Mouse (Mus musculus) olfactory bulb, adult 2 months (tissue): ENCODE results near the gene E130114P18Rik.

Experiments used
- CTCF ChIP-seq: fragments of 200-500 bp; IDR thresholded peaks from 2 replicates; pipeline ENCODE4 v1.5.1; 2012; ENCODE audit warnings: low read depth, mild to moderate bottlenecking, low read length, moderate library complexity; ENCODE audit not compliant: insufficient read depth
- POLR2A ChIP-seq: fragments of 200-500 bp; IDR thresholded peaks from 2 replicates; pipeline ENCODE4 v1.6.1; 2012; ENCODE audit warnings: mild to moderate bottlenecking, low read depth, low read length, moderate library complexity; ENCODE audit not compliant: insufficient read depth

DNA sequence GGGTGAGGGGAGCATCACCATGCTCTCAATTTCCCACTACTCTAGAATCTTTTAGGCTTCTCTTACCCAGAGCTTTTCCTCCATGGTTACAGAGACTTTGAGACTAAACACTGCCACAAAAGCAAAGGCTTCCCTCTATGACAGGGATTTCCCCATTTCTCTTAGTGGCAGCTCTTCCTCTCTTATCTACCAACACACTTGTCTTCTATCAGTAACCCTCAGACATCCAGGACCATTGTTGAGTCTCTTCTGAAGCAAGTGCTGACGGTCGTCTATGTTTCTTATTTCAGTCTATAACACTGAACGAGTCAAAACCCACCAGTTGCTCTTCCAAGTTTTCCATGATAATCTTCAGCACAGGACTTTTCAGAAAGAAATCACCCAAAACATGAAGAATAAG, 137.5 kb downstream of the E130114P18Rik start:
- TF ChIP-seq POLR2A (no peak), CTCF (no peak)
